ENCODE assay signal across 13 mouse cellular contexts in genomic region chr4:28912028-28912427, GRCm38 (mm10).
"Had no signal": no experiment of that assay in that cellular context is flagged by ENCODE, and none has a peak within 500 bp of the region (broad histone marks: within the 10 kb centered on the region; RNA-seq: fewer than 3 reads in every experiment).

No protein-coding gene starts in this region.

- DNase-seq: kidney, adult 8-10 months; kidney, postnatal 10 days; layer of hippocampus, postnatal 36 days; liver, embryonic 13.5 days; lung, adult 2 months; lung, postnatal 14 days; lung, postnatal 4 days; midbrain, embryonic 14.5 days; right cerebral cortex, adult 18-20 months; right cerebral cortex, postnatal 14 days; spleen, adult 18-20 months; thymus, postnatal 36 days had no signal

- ATAC-seq: intestine, postnatal 0 days had no signal
